10 mouse cellular contexts compared by ENCODE assay signal in genomic region chr2:156408168-156408567, GRCm38 (mm10). TPM values are rescaled to one million over a fixed set of nuclear protein-coding genes. Genes with fewer than 3 reads are reported as not detected.
DNase-seq lines count a peak whose midpoint lies in the region; ATAC-seq lines count a peak whose summit lies in the region.
"Had no signal": no experiment of that assay in that cellular context is flagged by ENCODE, and none has a peak within 500 bp of the region (broad histone marks: within the 10 kb centered on the region; RNA-seq: fewer than 3 reads in every experiment).

No protein-coding gene starts in this region.

- 19% methylated on average over 8 of the region's 8 CpGs for WGBS in intestine, embryonic 14.5 days
- 34% methylated on average over 8 of the region's 8 CpGs for WGBS in intestine, embryonic 16.5 days
- WGBS in forebrain, embryonic 16.5 days: 19% methylated on average over 8 of the region's 8 CpGs

- H3K9me3 ChIP-seq in intestine, embryonic 14.5 days (ENCODE audit: control insufficient read depth, low read length): no peaks in the 10 kb centered on the region
- H3K9me3 ChIP-seq in intestine, embryonic 16.5 days (ENCODE audit: control insufficient read depth, low read length): no peaks in the 10 kb centered on the region
- H3K9me3 ChIP-seq in forebrain, embryonic 16.5 days (ENCODE audit: control insufficient read depth, low read length): no peaks in the 10 kb centered on the region

- H3K27ac ChIP-seq in intestine, embryonic 14.5 days (ENCODE audit: low read depth): peak overlapping the region; percentile 38; the same call in 1 of the 2 replicates
- H3K27ac ChIP-seq in intestine, embryonic 16.5 days (ENCODE audit: low read length): no peak overlapping the region
- no peak overlapping the region for H3K27ac ChIP-seq in forebrain, embryonic 16.5 days (ENCODE audit: low read length)

- DNase-seq in intestine, embryonic 14.5 days (ENCODE audit: low spot score): no peak
- DNase-seq in left cerebral cortex, postnatal 10 days (ENCODE audit: extremely low spot score in 1 of 2, low spot score in 2 of 2): peak; percentile 54 to 73
- peak; percentile 50 to 61 for DNase-seq in right cerebral cortex, adult 2 months (ENCODE audit: low spot score in 2 of 2)
- DNase-seq in testis, postnatal 10 days (ENCODE audit: low spot score): no peak
- no peak for DNase-seq in adipocyte (ENCODE audit: low spot score)
- no peak for DNase-seq in cerebellum, postnatal 4 days (ENCODE audit: low spot score in 2 of 2)
- DNase-seq: gastrocnemius, postnatal 36 days; liver, postnatal 0 days had no signal

- ATAC-seq in intestine, embryonic 14.5 days (replicated peaks; ENCODE audit: low FRiP score, low TSS enrichment, low read depth): no peak
- no peak for ATAC-seq in intestine, embryonic 16.5 days
- ATAC-seq in forebrain, embryonic 16.5 days: peak; percentile 64; the same call in 1 of the 2 replicates
- ATAC-seq: liver, postnatal 0 days had no signal

- no peak overlapping the region for H3K4me3 ChIP-seq in intestine, embryonic 14.5 days (ENCODE audit: low read depth, low read length)
- no peak overlapping the region for H3K4me3 ChIP-seq in intestine, embryonic 16.5 days (ENCODE audit: low read length)
- H3K4me3 ChIP-seq in forebrain, embryonic 16.5 days (replicated peaks; ENCODE audit: low read length): no peak overlapping the region

- no peaks in the 10 kb centered on the region for H3K36me3 ChIP-seq in intestine, embryonic 14.5 days (ENCODE audit: control insufficient read depth, insufficient read depth, low read length)
- no peaks in the 10 kb centered on the region for H3K36me3 ChIP-seq in intestine, embryonic 16.5 days (ENCODE audit: control insufficient read depth, insufficient read depth, low read length)
- no peaks in the 10 kb centered on the region for H3K36me3 ChIP-seq in forebrain, embryonic 16.5 days (ENCODE audit: control insufficient read depth, insufficient read depth)

- peaks cover 10% of the 10 kb centered on the region; the same call in 1 of the 2 replicates for H3K4me1 ChIP-seq in intestine, embryonic 14.5 days (replicated peaks; ENCODE audit: control insufficient read depth, insufficient read depth, low read length)
- H3K4me1 ChIP-seq in intestine, embryonic 16.5 days (ENCODE audit: control insufficient read depth, insufficient read depth, low read length): peaks cover 7% of the 10 kb centered on the region; the same call in 1 of the 2 replicates
- peaks cover 3% of the 10 kb centered on the region; the same call in 1 of the 2 replicates for H3K4me1 ChIP-seq in forebrain, embryonic 16.5 days (replicated peaks; ENCODE audit: control insufficient read depth, insufficient read depth, low read length)

- H3K4me2 ChIP-seq in intestine, embryonic 14.5 days (ENCODE audit: low read length): no peak overlapping the region
- no peak overlapping the region for H3K4me2 ChIP-seq in intestine, embryonic 16.5 days (ENCODE audit: low read depth, low read length)
- H3K4me2 ChIP-seq in forebrain, embryonic 16.5 days (ENCODE audit: low read length): no peak overlapping the region

- intact Hi-C loops in left cerebral cortex, postnatal 10 days (cut with DNase I): no loop called here

- H3K27me3 ChIP-seq in intestine, embryonic 14.5 days (replicated peaks; ENCODE audit: control insufficient read depth, insufficient read depth, low read length): no peaks in the 10 kb centered on the region
- no peaks in the 10 kb centered on the region for H3K27me3 ChIP-seq in intestine, embryonic 16.5 days (replicated peaks; ENCODE audit: control insufficient read depth, insufficient read depth, low read length)
- H3K27me3 ChIP-seq in forebrain, embryonic 16.5 days (replicated peaks; ENCODE audit: control insufficient read depth, insufficient read depth, low read length): no peaks in the 10 kb centered on the region

- no peak overlapping the region for H3K9ac ChIP-seq in intestine, embryonic 14.5 days (ENCODE audit: low read length)
- H3K9ac ChIP-seq in intestine, embryonic 16.5 days (ENCODE audit: low read depth, low read length): no peak overlapping the region
- H3K9ac ChIP-seq in forebrain, embryonic 16.5 days (replicated peaks; ENCODE audit: low read depth, low read length): 0 out of 2 replicates have a peak overlapping the region, but pooled peaks have one; percentile 15
- H3K9ac ChIP-seq: liver, postnatal 0 days had no signal

RNA-seq across cellular contexts. Expression of gene Epb41l1, which starts 12.5 kb away (rescaled TPM):
- 4.2 and 4.4 TPM in 2 replicates for polyA plus RNA-seq in intestine, embryonic 14.5 days (2014; fragmentation: Nextera tagmentation; extraction: Ambion mirVana)
- 1.7 and 2.0 TPM in 2 replicates for polyA plus RNA-seq in intestine, embryonic 16.5 days (2015; fragmentation: Nextera tagmentation; extraction: Ambion mirVana)
- 10.7 and 15.5 TPM in 2 replicates for polyA plus RNA-seq in forebrain, embryonic 16.5 days (2015; fragmentation: Nextera tagmentation; extraction: Ambion mirVana)
- 100 to 1,000 TPM; 269 to 284 TPM for total RNA-seq in left cerebral cortex, postnatal 10 days (2021)

Comparison
In these comparisons a context has a peak if more than half of its experiments do, and no peak if none do; other contexts are left out.
1. DNase-seq: peak in left cerebral cortex, postnatal 10 days (2 of 2) and right cerebral cortex, adult 2 months (2 of 2); none in intestine, embryonic 14.5 days (single experiment), testis, postnatal 10 days (single experiment), adipocyte (single experiment) and cerebellum, postnatal 4 days (0 of 2).